Mouse (Mus musculus) heart, postnatal 25 days (tissue): ENCODE measurements around the gene Uggt2. TPM values are rescaled to one million over a fixed set of nuclear protein-coding genes. Genes with fewer than 3 reads are reported as not detected.
A peak's percentile ranks its signal among the peaks of the same experiment; 100 is the strongest.

Source experiments
- DNase-seq: peaks from one replicate; pipeline ENCODE4 v3.0.0; 2022; ENCODE audit warnings: low spot score
- intact Hi-C: fragments of 180-260 bp; cut with DNase I; formaldehyde crosslinking; loops from one replicate; pipeline ENCODE4 v1.15.1; 2025
- total RNA-seq, 2 experiments: library from RNA; stranded (reverse); gene quantifications; 2 replicates each; pipeline ENCODE4 v1.2.3; 2021

Gene Uggt2
- total RNA-seq, 2 experiments from 2014 or later, result 6.0 to 6.2 TPM

DNA sequence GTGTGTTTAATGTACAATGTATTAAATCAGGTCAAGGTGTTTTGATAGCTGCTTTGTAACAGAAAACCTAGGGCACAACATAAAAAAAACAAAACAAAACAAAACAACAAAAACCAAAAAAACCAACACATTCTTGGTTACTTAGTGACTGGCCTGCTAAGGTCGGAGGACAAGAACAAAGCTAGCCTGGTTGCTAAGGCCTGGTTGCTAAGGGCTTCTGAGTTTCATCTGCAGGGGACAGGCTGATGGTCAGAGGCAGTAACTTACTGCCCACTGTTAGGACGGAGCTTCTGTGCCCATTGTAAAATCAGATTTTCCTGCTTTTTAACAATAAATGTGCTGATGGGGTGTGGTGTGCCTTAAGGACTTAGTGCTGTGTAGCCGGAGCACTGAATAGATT is 61.5 kb downstream of the Uggt2 start:
- no peak for DNase-seq
- intact Hi-C loops, result no loop called here

DNA sequence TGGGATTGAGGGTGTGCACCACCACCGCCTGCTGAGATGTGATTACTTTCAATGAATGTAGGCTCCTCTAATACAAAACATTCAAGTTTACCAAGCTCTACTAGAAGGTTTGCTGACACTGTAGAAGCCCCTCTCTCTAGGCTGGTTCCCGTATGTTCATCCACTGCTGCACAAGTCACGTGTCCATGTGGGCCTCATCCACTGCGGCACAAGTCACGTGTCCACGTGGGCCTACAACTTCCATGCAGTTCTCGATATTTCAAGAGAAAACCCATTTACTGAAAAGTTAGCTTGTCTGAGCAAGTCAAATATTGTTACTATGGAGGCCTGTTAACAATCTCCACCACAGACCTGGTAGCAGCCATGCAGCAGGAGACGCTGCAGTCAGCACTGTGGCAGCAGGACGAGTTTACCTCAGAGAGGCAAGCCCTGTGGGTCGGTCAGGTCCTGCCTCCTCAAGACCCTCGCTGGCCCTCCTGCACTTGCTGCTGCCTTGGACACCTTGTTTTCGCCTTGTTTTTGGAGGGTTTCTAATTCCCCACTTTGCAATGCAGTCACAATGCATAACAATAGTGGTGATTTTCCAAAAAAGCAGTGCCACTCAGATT is 62.0 kb downstream of the Uggt2 start:
- DNase-seq, result no peak
- intact Hi-C loops, result no loop called here

DNA sequence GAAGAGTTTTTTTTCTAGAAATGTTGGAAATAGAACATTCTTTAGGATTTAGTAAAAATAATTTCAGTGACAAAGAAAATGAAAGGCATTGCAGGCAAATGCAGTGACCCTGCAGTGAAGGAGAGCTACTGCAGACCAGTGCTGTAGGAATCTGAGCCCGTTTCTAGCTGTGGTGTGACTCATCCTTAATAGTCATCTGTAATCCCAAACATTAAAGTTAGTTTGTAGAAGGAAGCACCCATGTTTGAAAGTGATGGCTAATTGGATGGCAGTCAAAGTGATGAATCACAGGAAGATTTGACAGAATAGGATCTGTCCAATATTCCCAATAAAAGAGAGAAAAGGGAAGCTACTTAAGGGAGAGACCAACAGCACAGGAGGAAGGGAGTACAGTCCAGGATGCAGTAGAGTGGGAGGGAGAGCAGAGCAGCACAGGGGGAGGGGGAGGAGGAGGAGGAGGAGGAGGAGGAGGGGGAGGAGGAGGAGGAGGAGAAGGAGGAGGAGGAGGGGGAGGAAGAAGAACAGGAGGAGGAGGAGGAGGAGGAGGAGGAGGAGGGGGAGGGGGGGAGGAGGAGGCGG is 71.5 kb downstream of the Uggt2 start:
- intact Hi-C loops, result loop anchor here (1.0 kb wide), 1 partner anchor 117 kb away; no protein-coding TSS in a partner anchor
- no peak for DNase-seq

DNA sequence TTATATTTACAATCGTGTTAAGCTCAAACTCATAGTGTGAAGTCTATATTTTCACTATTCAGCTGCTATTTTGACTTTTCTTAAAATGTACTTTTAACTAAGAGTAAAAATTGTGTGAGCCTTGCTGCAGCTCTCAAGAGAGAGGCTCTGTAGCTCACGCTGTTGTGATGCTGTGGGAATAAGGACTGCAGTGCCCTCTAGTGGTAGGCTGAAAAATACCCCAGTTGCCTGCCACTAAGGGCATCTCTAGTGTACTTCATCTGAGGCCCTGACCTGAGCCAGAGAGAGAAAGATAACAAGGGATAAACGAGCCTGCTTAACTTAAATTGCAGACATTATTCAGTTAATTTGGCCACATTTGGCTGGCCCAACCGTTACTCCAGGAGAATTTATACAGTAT is 72.1 kb downstream of the Uggt2 start:
- intact Hi-C loops, result loop anchor here (1.0 kb wide), 1 partner anchor 117 kb away; no protein-coding TSS in a partner anchor
- peak; percentile 9 for DNase-seq

DNA sequence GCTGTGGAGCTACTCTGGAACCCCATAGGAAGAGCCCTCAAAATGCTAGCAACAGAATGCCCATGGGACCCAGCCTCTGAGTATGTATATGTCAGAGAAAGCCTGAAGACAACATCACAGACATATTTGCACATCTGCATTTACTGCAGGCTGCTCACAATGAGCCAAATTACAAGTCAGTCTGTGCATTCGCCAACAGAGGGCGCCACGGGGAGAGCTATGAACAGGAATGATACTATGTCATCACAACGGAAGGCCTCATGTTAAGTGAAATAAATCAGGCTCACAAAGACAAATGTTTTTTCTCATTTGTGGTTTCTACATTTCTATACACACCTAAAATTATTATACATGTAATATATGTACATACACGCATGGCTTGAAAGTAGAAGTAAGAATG is 73.3 kb downstream of the Uggt2 start:
- DNase-seq, result no peak
- intact Hi-C loops, result loop anchor here (1.0 to 2.0 kb wide), 2 partner anchors 40 to 209 kb away; no protein-coding TSS in a partner anchor

DNA sequence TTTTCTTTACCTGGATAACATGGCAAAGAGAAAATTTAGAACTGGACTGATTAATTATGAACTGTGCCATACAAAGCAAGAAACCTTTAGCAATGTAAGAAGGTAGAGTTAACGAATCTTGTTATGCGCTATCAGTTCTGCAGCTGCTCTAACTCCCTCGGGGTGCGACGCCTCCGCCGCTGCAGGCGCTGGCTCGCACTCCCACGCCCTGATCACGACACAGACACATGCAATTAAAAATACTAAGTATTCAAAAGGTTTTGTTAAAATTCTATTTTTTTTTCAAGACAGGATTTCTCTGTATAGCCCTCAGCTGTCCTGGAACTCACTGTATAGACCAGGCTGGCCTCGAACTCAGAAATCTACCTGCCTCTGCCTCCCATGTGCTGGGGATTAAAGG is 85.7 kb downstream of the Uggt2 start:
- intact Hi-C loops, result no loop called here

DNA sequence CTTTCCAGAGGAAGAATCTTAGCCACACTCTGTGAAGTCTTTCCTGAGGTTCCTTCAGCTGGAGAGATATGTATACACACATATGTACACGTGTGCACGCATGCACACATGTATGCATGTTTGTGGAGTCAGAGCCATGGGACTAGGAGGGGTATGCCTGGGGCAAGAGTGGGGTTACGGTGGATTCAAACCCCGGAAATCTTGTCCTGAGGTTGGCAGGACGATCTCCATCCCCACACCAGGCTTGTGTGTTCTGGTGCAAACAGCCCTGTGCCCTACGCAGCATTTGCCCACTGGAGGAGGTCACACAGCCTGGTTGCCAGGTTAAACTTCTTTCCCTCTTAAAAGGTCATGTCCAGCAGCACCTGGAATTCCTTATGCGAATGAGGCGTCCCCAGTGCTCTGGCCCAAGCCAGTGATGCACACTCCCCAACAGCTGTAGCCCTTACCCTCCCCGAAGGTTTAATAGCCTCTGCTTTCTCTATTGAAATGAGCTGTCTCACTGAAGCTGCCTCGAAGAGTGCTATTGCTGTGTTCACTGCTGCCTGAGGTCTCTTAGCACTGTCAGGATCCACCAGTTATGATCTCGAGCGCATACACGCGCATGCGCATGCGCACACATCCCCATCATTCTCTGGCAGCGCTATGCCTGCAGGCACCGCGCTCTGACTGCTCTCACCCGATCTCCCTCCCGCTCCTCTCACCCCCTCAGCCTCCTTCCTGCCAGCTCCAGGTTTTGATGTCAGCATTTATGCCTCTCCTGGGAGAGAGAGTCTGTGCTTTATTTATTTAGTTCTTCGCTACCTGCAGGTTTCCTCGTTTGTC is 86.4 kb downstream of the Uggt2 start:
- no peak for DNase-seq
- intact Hi-C loops, result no loop called here

More for the DNA sequence above, 85.7 kb downstream of the Uggt2 start:
- no peak for DNase-seq

DNA sequence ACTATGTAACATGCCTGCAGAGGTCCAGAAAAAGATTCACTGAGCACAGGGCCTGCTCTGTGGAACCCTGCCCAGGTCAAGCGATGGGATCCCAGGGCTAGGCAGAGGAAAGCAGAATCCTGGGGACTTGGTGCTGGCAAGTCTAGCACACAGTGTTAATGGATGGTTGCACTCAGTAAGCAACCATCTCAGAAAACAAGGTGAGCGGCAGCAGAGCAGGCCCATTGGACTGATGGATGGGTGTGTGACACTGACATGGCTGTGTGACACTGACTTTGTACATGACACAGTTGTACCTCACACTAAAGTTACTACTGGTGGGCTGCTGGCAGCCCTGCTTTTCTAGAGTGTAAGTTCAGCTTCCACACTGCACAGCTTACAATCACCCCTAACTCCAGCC is 89.7 kb downstream of the Uggt2 start:
- intact Hi-C loops, result loop anchor here (5.0 kb wide), 1 partner anchor 72 kb away; the partner anchor contains the start of gene Dnajc3
- no peak for DNase-seq

DNA sequence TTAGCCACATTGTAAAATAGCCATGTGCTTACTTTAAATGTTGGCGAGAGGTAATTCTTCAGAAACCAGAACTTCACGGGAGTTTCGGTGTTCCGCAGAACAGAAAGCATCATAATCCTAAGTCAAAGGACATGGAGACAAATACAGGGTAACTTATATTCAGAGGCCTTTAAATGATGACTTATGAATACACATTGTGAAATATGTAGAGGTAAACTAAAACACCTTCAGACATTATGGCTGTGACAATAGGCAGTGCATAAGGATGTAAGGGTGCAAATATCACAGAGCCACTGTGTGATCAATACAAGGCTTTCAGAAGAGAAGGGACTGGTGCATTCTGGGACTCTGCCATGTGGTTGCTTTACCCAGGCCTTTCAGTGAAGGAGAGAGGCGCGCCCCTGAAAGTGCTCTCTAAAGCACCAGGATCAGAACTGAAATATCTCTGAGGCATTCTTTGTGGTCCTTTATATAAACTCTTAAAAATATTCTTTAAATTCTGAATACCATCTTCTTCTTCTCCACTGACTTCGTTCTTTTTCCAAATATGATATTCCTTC is 91.1 kb downstream of the Uggt2 start:
- intact Hi-C loops, result loop anchor here (5.0 kb wide), 1 partner anchor 71 kb away; the partner anchor contains the start of gene Dnajc3
- DNase-seq, result no peak

DNA sequence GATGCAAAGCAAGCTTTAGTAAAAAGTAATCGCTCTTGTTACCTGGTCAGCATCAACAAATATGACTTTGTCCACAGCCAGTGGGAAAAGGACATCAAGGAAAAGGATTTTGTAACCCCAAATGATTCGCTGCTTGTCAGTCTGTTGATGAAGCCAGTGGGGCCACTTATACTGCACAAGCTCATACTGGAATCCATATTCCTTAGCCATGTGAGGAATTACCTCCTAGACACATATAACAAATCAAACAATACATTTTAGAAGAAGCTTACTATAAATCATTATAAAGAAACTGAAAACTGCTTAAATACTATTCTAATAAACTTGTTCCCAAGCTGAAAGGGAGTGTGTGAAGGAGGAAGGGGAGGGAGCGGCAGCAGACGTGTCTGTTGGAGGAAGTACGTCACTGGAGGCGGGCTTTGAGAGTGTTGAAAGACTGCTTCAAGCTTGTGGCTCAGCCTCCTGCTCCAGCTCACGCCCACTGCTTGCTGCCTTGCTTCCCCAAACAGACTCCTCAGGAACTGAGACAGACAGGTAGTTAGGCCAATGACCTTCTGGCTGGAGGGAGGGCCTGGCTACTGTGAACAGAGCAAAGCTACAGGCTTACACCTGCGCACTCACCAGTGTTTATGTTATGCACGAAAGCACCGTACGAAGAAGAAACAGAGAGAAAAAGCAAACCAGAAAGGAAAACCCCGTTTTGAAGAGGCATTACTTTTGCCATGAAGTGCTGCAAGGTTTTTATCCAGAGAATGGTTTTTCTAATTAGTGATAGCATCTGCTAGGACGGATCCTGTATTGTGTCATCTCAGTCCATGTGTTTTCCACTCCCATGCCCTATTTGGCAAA is 91.9 kb downstream of the Uggt2 start:
- DNase-seq, result peak; percentile 95
- intact Hi-C loops, result loop anchor here (5.0 kb wide), 1 partner anchor 70 kb away; the partner anchor contains the start of gene Dnajc3

DNA sequence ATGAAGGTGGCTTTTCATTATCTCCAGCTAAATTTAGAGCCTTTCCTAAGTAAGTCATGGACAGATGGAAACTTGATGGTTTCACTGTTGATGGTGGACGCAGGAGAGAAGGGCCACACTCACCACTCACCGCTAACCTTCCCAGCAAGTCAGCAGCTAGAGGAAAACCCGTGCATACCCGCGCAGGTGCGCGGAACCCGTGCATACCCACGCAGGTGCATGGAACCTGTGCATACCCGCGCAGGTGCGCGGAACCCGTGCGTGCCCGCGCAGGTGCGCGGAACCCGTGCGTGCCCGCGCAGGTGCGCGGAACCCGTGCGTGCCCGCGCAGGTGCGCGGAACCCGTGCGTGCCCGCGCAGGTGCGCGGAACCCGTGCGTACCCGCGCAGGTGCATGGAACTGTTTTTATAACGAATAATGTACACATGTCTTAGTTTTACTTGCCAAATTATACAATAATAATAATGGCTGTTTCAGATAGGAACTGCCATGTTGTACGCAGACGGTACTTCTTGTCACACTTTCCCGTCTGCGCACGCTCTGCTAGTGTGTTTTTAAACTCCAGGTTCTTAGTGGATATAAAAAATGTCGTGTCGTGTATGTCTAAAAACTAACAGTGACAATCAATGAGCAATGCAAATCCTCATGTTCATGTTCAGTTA is 92.7 kb downstream of the Uggt2 start:
- intact Hi-C loops, result loop anchor here (5.0 kb wide), 1 partner anchor 69 kb away; the partner anchor contains the start of gene Dnajc3
- DNase-seq, result no peak

DNA sequence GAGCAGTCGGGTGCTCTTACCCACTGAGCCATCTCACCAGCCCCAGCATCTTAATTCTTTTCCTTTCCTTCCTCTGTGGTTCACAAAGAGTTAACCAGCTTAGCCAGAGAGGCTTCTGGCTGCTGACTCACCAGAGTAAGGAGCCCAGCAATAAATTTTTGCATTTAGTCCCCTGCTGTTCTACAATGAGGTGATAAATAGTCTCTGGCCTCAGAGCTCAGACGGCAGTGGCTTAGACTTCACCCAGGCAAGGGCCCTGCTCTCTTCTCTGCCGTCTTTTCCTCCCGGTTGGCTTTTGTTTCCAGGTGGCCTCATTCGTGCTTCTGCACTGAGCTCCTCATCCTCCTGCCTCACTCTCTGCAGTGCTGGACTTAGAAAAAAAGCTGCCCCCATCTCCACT is 93.4 kb downstream of the Uggt2 start:
- intact Hi-C loops, result loop anchor here (5.0 kb wide), 1 partner anchor 69 kb away; the partner anchor contains the start of gene Dnajc3
- no peak for DNase-seq

DNA sequence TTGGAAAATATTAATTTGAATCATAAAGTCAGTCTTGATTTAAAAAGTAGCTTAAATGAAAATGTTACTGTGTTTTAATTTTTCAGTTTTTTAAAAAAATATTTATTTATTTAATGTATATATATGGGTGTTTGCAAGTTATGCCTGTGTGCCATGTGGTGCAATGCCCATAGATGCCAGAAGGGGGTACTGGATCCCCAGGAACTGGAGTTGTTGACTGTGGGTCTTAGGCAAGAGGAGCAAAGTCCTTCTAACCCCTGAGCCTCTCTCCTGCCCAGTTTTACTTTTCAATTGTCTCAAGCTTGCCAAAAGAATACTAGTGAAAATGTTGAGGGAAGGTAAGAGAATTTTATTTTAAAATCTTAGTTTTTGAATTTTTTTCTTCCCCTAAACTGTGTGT is 95.9 kb downstream of the Uggt2 start:
- intact Hi-C loops, result no loop called here
- DNase-seq, result no peak

DNA sequence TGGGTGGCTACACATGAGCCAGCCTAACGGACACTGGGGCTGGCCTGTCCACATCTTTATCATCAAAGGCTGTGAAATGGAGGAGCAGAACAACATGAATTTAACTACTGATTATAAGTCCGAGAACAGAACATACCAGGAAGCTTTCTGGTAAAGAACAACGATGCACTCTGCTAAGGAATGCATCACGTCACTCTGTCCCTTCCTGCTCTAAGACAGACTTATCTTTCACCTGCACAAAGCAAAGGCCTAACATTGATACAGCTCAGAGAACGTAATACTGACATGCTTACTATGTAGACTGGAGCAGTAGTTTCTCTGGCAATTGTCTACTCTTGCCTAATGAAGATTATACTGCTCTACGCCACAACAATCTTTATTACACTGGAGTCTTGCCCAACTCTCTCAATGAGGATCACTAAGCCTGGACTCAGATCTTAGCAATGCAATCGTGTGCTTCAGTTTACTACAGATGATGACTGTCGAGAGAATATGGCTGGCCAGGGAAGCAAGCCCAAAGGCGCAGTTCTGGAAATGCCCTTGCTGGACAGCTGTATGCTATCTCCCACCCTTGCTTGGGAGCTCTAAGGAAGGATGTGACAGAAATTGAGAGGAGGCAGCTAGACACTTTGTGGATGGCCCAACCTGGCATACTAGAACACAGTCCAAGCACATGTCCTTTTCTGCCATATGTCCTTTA is 103.9 kb downstream of the Uggt2 start:
- intact Hi-C loops, result no loop called here
- no peak for DNase-seq

DNA sequence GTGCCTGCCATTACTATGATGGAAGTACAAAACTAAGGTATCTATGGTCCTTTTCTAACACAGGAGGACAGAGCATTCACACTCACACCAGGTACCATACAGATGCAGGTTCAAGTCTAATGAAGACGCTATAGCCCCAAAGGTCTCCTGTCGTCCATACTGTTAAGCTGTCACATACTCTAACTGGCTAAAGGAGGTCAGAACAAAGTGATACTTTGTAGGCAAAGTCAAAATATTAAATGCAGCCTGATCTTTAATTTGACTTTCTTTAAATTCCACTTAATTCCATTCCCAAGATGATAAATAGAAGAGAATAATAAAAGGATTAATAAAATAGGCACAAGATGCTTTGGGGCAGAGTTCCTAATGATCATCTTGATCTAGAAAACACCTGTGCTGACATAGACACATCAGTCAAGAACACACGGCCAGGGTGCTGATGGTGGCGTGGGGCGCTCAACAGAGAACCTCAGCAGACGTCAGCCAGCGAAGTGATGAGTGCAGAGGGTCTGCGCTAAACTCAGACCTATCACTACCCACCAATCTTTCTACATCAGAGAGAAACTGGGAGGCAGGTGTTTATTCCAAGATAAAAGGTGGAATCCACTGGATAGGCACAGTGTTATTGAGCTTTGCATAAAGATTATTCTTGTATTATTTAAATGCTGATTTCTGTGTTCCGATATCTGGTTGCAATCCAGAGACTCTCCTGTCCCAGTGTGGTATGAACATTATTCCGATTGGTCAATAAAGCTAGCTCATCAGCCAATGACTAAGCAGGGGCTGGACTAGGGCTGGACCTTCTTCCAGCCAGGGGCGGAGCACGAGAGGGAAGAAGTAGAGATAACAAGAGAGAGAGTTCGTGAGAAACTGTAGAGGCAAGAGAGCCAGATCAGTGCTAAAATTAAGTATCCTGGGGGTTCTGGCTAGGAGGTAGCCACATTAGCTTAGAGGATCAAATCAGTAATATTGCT is 111.4 kb downstream of the Uggt2 start:
- no peak for DNase-seq
- intact Hi-C loops, result loop anchor here (5.0 kb wide), 1 partner anchor 76 kb away; no protein-coding TSS in a partner anchor

DNA sequence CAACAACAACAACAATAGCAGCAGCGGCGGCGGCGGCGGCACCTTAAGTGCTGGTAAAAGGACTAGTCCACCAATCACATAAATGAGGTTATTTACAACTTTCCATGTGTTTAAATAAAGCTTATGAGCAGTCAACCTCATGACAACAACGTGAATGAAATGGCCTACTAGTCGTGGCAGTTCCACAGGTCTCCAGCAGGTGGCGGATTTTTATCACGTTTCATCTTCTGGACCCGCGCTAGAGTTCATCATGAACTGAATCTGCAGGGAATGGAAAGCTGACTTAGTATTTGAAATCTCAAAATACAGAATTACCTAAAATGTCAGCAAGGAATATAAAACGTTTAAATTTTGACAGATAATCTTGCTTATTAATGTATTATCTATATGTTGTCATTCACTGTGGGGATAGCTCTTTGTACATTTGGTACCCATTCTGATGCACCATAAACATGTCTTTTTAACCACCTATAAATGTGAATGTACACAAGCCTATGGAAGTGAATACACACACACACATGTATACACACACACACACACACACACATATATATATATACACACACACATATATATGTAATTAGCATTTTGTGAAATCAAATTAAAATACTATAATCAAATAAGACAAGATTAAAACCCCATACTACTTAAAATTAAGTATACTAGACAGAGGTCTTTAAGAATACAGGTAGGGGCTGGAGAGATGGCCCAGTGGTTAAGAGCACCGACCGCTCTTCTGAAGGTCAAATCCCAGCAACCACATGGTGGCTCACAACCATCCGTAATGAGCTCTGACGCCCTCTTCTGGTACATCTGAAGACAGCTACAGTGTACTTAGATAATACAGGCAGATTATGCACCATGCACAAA is 112.3 kb downstream of the Uggt2 start:
- intact Hi-C loops, result loop anchor here (1.0 to 5.0 kb wide), 2 partner anchors 39 to 75 kb away; no protein-coding TSS in a partner anchor
- DNase-seq, result no peak
